Mouse (Mus musculus): Measurements from ENCODE around the gene AC129217.1. TPM values are rescaled to one million over a fixed set of nuclear protein-coding genes. Genes with fewer than 3 reads are reported as not detected.

The AC129217.1 gene
- polyA plus RNA-seq, 1 experiment from 2014 or later = not detected

Small RNAs within 50 kb of the gene (microRNA-seq; reads per million reads assigned to microRNA genes)
- gene Mir5136 = not detected

Other genes with a start within 250 kb of the AC129217.1 start
- gene Slc22a8, start 238.5 kb upstream of the AC129217.1 start, polyA plus RNA-seq (2015; fragmentation: Nextera tagmentation; extraction: Ambion mirVana) = 15.9 and 16.1 TPM in 2 replicates
- 8.7 and 14.9 TPM in 2 replicates for gene Slc22a6, start 211.7 kb upstream of the AC129217.1 start, polyA plus RNA-seq (2015; fragmentation: Nextera tagmentation; extraction: Ambion mirVana)
- gene Chrm1, start 166.0 kb upstream of the AC129217.1 start, polyA plus RNA-seq (2015; fragmentation: Nextera tagmentation; extraction: Ambion mirVana) = 0.66 and 0.72 TPM in 2 replicates
- 183 and 191 TPM in 2 replicates for gene Slc3a2, start 106.4 kb upstream of the AC129217.1 start, polyA plus RNA-seq (2015; fragmentation: Nextera tagmentation; extraction: Ambion mirVana)
- 89.6 and 92.0 TPM in 2 replicates for gene Wdr74, start 93.9 kb upstream of the AC129217.1 start, polyA plus RNA-seq (2015; fragmentation: Nextera tagmentation; extraction: Ambion mirVana)
- gene 1700092M07Rik, start 89.1 kb upstream of the AC129217.1 start, polyA plus RNA-seq (2015; fragmentation: Nextera tagmentation; extraction: Ambion mirVana) = 1.5 and 1.6 TPM in 2 replicates
- 109 and 119 TPM in 2 replicates for gene Stx5a, start 88.4 kb upstream of the AC129217.1 start, polyA plus RNA-seq (2015; fragmentation: Nextera tagmentation; extraction: Ambion mirVana)
- 120 and 140 TPM in 2 replicates for gene Nxf1, start 72.7 kb upstream of the AC129217.1 start, polyA plus RNA-seq (2015; fragmentation: Nextera tagmentation; extraction: Ambion mirVana)
- gene Tmem223, start 58.8 kb upstream of the AC129217.1 start, polyA plus RNA-seq (2015; fragmentation: Nextera tagmentation; extraction: Ambion mirVana) = 200 and 220 TPM in 2 replicates
- gene Tmem179b, start 55.3 kb upstream of the AC129217.1 start, polyA plus RNA-seq (2015; fragmentation: Nextera tagmentation; extraction: Ambion mirVana) = 30.4 and 32.1 TPM in 2 replicates
- 31.7 and 33.1 TPM in 2 replicates for gene Taf6l, start 43.4 kb upstream of the AC129217.1 start, polyA plus RNA-seq (2015; fragmentation: Nextera tagmentation; extraction: Ambion mirVana)
- 136 and 147 TPM in 2 replicates for gene Polr2g, start 31.2 kb upstream of the AC129217.1 start, polyA plus RNA-seq (2015; fragmentation: Nextera tagmentation; extraction: Ambion mirVana)
- 8.0 and 8.1 TPM in 2 replicates for gene Zbtb3, start 27.2 kb upstream of the AC129217.1 start, polyA plus RNA-seq (2015; fragmentation: Nextera tagmentation; extraction: Ambion mirVana)
- 51.6 and 54.3 TPM in 2 replicates for gene Ttc9c, start 10.4 kb upstream of the AC129217.1 start, polyA plus RNA-seq (2015; fragmentation: Nextera tagmentation; extraction: Ambion mirVana)
- gene Hnrnpul2, start 9.8 kb upstream of the AC129217.1 start, polyA plus RNA-seq (2015; fragmentation: Nextera tagmentation; extraction: Ambion mirVana) = 5.1 and 5.8 TPM in 2 replicates
- 117 TPM in 2 replicates for gene Bscl2, start 7.7 kb downstream of the AC129217.1 start, polyA plus RNA-seq (2015; fragmentation: Nextera tagmentation; extraction: Ambion mirVana)
- gene Gng3, start 9.4 kb downstream of the AC129217.1 start, polyA plus RNA-seq (2015; fragmentation: Nextera tagmentation; extraction: Ambion mirVana) = 477 and 526 TPM in 2 replicates
- gene Lrrn4cl, start 21.0 kb downstream of the AC129217.1 start, polyA plus RNA-seq (2015; fragmentation: Nextera tagmentation; extraction: Ambion mirVana) = 0.94 and 1.2 TPM in 2 replicates
- 147 and 151 TPM in 2 replicates for gene Ubxn1, start 41.7 kb downstream of the AC129217.1 start, polyA plus RNA-seq (2015; fragmentation: Nextera tagmentation; extraction: Ambion mirVana)
- 58.5 and 61.5 TPM in 2 replicates for gene Uqcc3, start 51.1 kb downstream of the AC129217.1 start, polyA plus RNA-seq (2015; fragmentation: Nextera tagmentation; extraction: Ambion mirVana)
- 27.5 and 35.0 TPM in 2 replicates for gene Lbhd1, start 54.0 kb downstream of the AC129217.1 start, polyA plus RNA-seq (2015; fragmentation: Nextera tagmentation; extraction: Ambion mirVana)
- gene Gm49403, start 54.2 kb downstream of the AC129217.1 start, polyA plus RNA-seq (2015; fragmentation: Nextera tagmentation; extraction: Ambion mirVana) = not detected in 2 replicates
- 44.3 and 46.5 TPM in 2 replicates for gene 1810009A15Rik, start 59.1 kb downstream of the AC129217.1 start, polyA plus RNA-seq (2015; fragmentation: Nextera tagmentation; extraction: Ambion mirVana)
- gene Gm49416, start 59.2 kb downstream of the AC129217.1 start, polyA plus RNA-seq (2015; fragmentation: Nextera tagmentation; extraction: Ambion mirVana) = not detected in 2 replicates
- gene Ints5, start 63.2 kb downstream of the AC129217.1 start, polyA plus RNA-seq (2015; fragmentation: Nextera tagmentation; extraction: Ambion mirVana) = 31.1 and 35.2 TPM in 2 replicates
- 72.1 and 84.5 TPM in 2 replicates for gene Ganab, start 68.3 kb downstream of the AC129217.1 start, polyA plus RNA-seq (2015; fragmentation: Nextera tagmentation; extraction: Ambion mirVana)
- gene B3gat3, start 90.6 kb downstream of the AC129217.1 start, polyA plus RNA-seq (2015; fragmentation: Nextera tagmentation; extraction: Ambion mirVana) = 98.3 and 99.5 TPM in 2 replicates
- gene Rom1, start 99.6 kb downstream of the AC129217.1 start, polyA plus RNA-seq (2015; fragmentation: Nextera tagmentation; extraction: Ambion mirVana) = 2.9 and 3.0 TPM in 2 replicates
- 10.3 and 11.3 TPM in 2 replicates for gene Eml3, start 99.8 kb downstream of the AC129217.1 start, polyA plus RNA-seq (2015; fragmentation: Nextera tagmentation; extraction: Ambion mirVana)
- 91.3 and 103 TPM in 2 replicates for gene Mta2, start 112.1 kb downstream of the AC129217.1 start, polyA plus RNA-seq (2015; fragmentation: Nextera tagmentation; extraction: Ambion mirVana)
- 23.9 and 26.3 TPM in 2 replicates for gene Tut1, start 124.1 kb downstream of the AC129217.1 start, polyA plus RNA-seq (2015; fragmentation: Nextera tagmentation; extraction: Ambion mirVana)
- 284 and 301 TPM in 2 replicates for gene Eef1g, start 137.3 kb downstream of the AC129217.1 start, polyA plus RNA-seq (2015; fragmentation: Nextera tagmentation; extraction: Ambion mirVana)
- gene Ahnak, start 159.5 kb downstream of the AC129217.1 start, polyA plus RNA-seq (2015; fragmentation: Nextera tagmentation; extraction: Ambion mirVana) = 3.5 and 4.8 TPM in 2 replicates

All from hindbrain, embryonic 16.5 days (tissue).